Mouse (Mus musculus) small intestine, adult 2 months (tissue): Measurements from ENCODE around the gene Slc9a9. TPM values are rescaled to one million over a fixed set of nuclear protein-coding genes. Genes with fewer than 3 reads are reported as not detected.

Source experiments
- H3K27ac ChIP-seq: fragments of 200-500 bp; 2 replicates; pipeline ENCODE4 v1.5.1; 2012; ENCODE audit warnings: low read depth, low read length, control low read depth, inconsistent platforms; ENCODE audit not compliant: insufficient read depth
- H3K27me3 ChIP-seq: fragments of 200-500 bp; 2 replicates; pipeline ENCODE4 v1.6.1; 2012; ENCODE audit warnings: mild to moderate bottlenecking, moderate library complexity, low read length, inconsistent platforms; ENCODE audit not compliant: control insufficient read depth, insufficient read depth
- H3K36me3 ChIP-seq: fragments of 200-500 bp; 2 replicates; pipeline ENCODE4 v1.6.1; 2012; ENCODE audit warnings: mild to moderate bottlenecking, low read length, control low read depth, inconsistent platforms; ENCODE audit not compliant: control insufficient read depth, insufficient read depth
- H3K4me1 ChIP-seq: fragments of 200-500 bp; 2 replicates; pipeline ENCODE4 v1.6.1; 2012; ENCODE audit warnings: low read length, inconsistent platforms, mixed read lengths; ENCODE audit not compliant: control insufficient read depth, insufficient read depth, insufficient read length
- H3K4me3 ChIP-seq: fragments of 200-500 bp; 2 replicates; pipeline ENCODE4 v1.5.1; 2012; ENCODE audit warnings: low read depth, mild to moderate bottlenecking, control low read depth, inconsistent platforms, low read length, moderate library complexity
- CTCF ChIP-seq: fragments of 200-500 bp; IDR thresholded peaks from 2 replicates; pipeline ENCODE4 v1.5.1; 2012; ENCODE audit warnings: low read depth, mild to moderate bottlenecking, control low read depth, inconsistent platforms, low read length, moderate library complexity, mixed read lengths; ENCODE audit not compliant: insufficient replicate concordance, insufficient read length; ENCODE audit errors: extremely low read depth
- POLR2A ChIP-seq: fragments of 200-500 bp; IDR thresholded peaks from 2 replicates; pipeline ENCODE4 v1.6.1; 2012; ENCODE audit warnings: low read depth, mild to moderate bottlenecking, control low read depth, inconsistent platforms, low read length, moderate library complexity
- WGBS: fragments of 180-500 bp; shearing (Covaris S2); methylation state at CpG from one replicate; pipeline ENCODE4 v1.1.7; 2018; 5-methylcytosine and 5-hydroxymethylcytosine counted together
- polyA plus RNA-seq: library from polyadenylated mRNA; depleted of rRNA; stranded (reverse); fragments of >200 nt; gene quantifications from 2 replicates; pipeline ENCODE4 v1.2.3, GENCODE M21; 2012

Slc9a9 gene
- polyA plus RNA-seq, 1 experiment = 1.3 TPM

- H3K27ac ChIP-seq = no peak overlapping the region
- H3K4me1 ChIP-seq = peaks cover 4% of the 10 kb centered on the region; the same call in 1 of the 2 replicates
- no peaks in the 10 kb centered on the region for H3K27me3 ChIP-seq
- H3K4me3 ChIP-seq = no peak overlapping the region
- no peaks in the 10 kb centered on the region for H3K36me3 ChIP-seq
- TF ChIP-seq POLR2A (no peak), CTCF (no peak)
- WGBS = 82% methylated on average over 4 of the region's 4 CpGs
Measured at GRCm38 (mm10) chr9:94694243-94694642, 24.5 kb downstream of the Slc9a9 start.

GRCm38 (mm10) chr9:94694983-94695382 is 25.3 kb downstream of the Slc9a9 start:
- 66% methylated on average over 3 of the region's 3 CpGs for WGBS
- Histone ChIP-seq H3K4me1 (peaks cover 4% of the 10 kb centered on the region; the same call in 1 of the 2 replicates), H3K27ac (no peak overlapping the region), H3K36me3 (no peaks in the 10 kb centered on the region), H3K4me3 (no peak overlapping the region), H3K27me3 (no peaks in the 10 kb centered on the region)
- TF ChIP-seq POLR2A = no peak
- TF ChIP-seq CTCF = no peak

GRCm38 (mm10) chr9:94696539-94697079 is 26.9 kb downstream of the Slc9a9 start:
- 20% methylated on average over 9 of the region's 9 CpGs for WGBS
- TF ChIP-seq POLR2A (no peak), CTCF (no peak)

GRCm38 (mm10) chr9:94698175-94698574 is 28.5 kb downstream of the Slc9a9 start:
- TF ChIP-seq POLR2A (no peak), CTCF (no peak)

More at GRCm38 (mm10) chr9:94696539-94697079, 26.9 kb downstream of the Slc9a9 start:
- Histone ChIP-seq H3K36me3 (no peaks in the 10 kb centered on the region), H3K27me3 (no peaks in the 10 kb centered on the region), H3K4me3 (no peak overlapping the region), H3K27ac (no peak overlapping the region), H3K4me1 (peaks cover 4% of the 10 kb centered on the region; the same call in 1 of the 2 replicates)

GRCm38 (mm10) chr9:94700549-94700948 is 30.8 kb downstream of the Slc9a9 start:
- TF ChIP-seq POLR2A (no peak), CTCF (peak; percentile 6; the same call in 1 of the 2 replicates)
- WGBS = 69% methylated on average over 1 of the region's 1 CpGs
- H3K27ac ChIP-seq = no peak overlapping the region
- H3K4me3 ChIP-seq = no peak overlapping the region
- H3K4me1 ChIP-seq = no peaks in the 10 kb centered on the region
- no peaks in the 10 kb centered on the region for H3K27me3 ChIP-seq
- H3K36me3 ChIP-seq = no peaks in the 10 kb centered on the region

More at GRCm38 (mm10) chr9:94698175-94698574, 28.5 kb downstream of the Slc9a9 start:
- H3K36me3 ChIP-seq = no peaks in the 10 kb centered on the region
- no peak overlapping the region for H3K27ac ChIP-seq
- no peak overlapping the region for H3K4me3 ChIP-seq
- H3K27me3 ChIP-seq = no peaks in the 10 kb centered on the region
- no peaks in the 10 kb centered on the region for H3K4me1 ChIP-seq
- 38% methylated on average over 2 of the region's 2 CpGs for WGBS

- no peaks in the 10 kb centered on the region for H3K36me3 ChIP-seq
- 54% methylated on average over 6 of the region's 6 CpGs for WGBS
- H3K4me1 ChIP-seq = no peaks in the 10 kb centered on the region
- no peak overlapping the region for H3K27ac ChIP-seq
- H3K4me3 ChIP-seq = no peak overlapping the region
- TF ChIP-seq POLR2A (no peak), CTCF (no peak)
- no peaks in the 10 kb centered on the region for H3K27me3 ChIP-seq
Measured at GRCm38 (mm10) chr9:94701193-94701869, 31.6 kb downstream of the Slc9a9 start.

GRCm38 (mm10) chr9:94701965-94702634 is 32.4 kb downstream of the Slc9a9 start:
- Histone ChIP-seq H3K36me3 (no peaks in the 10 kb centered on the region), H3K4me1 (no peaks in the 10 kb centered on the region), H3K27ac (no peak overlapping the region), H3K4me3 (no peak overlapping the region), H3K27me3 (no peaks in the 10 kb centered on the region)
- 57% methylated on average over 10 of the region's 10 CpGs for WGBS
- no peak for TF ChIP-seq POLR2A
